Mouse (Mus musculus) urinary bladder, postnatal 25 days (tissue): ENCODE data around the gene Tmem132b.

Experiments used
- DNase-seq: peaks from one replicate; pipeline ENCODE4 v3.0.0; 2022; ENCODE audit warnings: low spot score

Gene Tmem132b

DNA sequence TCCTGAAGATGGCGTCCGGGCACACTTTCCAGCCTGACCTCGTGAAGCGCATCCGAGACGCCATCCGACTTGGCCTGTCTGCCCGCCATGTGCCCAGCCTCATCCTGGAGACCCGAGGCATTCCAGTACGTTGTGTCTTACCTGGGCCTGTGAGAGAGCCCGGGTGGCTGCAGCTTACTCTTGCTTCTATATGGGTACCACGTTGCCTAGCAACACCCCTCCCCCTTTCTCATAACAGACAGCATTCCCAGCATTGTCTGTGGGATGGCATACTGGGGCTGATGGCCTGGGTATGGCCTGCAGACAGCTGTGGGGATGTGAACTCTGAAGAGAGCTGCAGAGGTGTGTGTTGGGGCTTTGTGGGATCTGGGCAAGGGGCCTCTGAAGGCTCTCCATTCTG is 16.6 kb upstream of the Tmem132b start:
- DNase-seq, result no peak

GRCm38 (mm10) chr5:125518640-125519039 is 12.9 kb upstream of the Tmem132b start:
- no peak for DNase-seq

- no peak for DNase-seq
Measured at GRCm38 (mm10) chr5:125520930-125521590, 10.5 kb upstream of the Tmem132b start.

DNA sequence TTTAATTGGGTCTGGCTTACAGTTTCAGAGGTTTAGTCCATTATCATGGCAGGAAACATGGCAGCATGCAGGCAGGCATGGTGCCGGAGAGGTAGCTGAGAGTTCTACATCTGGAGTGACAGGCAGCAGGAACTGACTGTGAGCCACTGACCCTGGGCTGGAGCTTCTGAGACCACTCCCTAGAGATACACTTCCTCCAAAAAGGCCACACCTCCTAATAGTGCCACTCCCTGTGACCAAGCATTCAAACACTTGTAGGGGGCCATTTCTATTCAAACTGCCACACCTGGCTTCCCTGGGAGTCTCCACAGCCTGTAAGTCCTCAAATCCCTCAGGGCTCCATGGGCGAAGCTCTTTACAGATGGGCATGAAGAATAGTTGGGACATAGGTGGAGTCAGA is 8.2 kb upstream of the Tmem132b start:
- no peak for DNase-seq

- no peak for DNase-seq
Measured at GRCm38 (mm10) chr5:125525516-125525915, 6.1 kb upstream of the Tmem132b start.

- DNase-seq, result no peak
Measured at GRCm38 (mm10) chr5:125526464-125526863, 5.1 kb upstream of the Tmem132b start.

DNA sequence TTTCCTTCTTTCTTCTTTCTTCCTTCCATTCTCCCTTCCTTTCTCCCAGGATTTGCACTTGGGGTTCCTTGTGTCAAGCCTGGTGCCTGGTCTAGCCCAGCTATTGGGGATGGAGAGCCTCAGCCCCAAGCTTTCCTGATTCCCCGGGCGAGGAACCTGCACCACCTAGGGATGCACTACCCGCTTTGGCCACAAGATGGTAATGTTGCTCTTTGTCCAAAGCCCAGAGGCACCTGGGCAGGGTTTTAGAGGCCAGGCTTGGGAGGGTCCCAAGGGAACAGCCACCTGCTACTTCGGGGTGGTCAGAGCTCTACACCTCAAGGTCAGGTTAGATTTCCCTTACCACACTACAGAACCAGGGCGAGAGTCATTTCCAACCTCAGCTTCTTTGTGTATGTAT is 2.5 kb upstream of the Tmem132b start:
- peak; percentile 72 for DNase-seq

DNA sequence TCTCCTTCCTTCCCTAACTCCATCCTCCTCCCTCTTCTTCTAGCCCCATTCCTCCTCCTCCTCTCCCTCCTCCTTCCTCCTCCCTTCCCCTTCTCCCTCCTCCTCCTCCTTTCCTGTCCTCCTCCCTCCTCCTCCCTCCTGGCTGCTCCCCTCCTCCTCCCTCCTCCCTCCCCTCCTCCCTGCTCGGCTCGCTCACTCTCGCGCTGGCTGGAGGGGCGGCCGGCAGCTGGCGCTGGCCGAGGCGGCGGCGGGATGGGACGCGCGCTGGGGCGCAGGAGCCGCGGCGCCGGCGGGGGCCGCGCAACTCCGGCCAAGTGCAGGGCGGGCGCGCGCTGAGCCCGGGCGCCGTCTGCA is 594 bp downstream of the Tmem132b start:
- DNase-seq, result no peak

- DNase-seq, result no peak
Measured at GRCm38 (mm10) chr5:125532545-125533224, 1.1 kb downstream of the Tmem132b start.

DNA sequence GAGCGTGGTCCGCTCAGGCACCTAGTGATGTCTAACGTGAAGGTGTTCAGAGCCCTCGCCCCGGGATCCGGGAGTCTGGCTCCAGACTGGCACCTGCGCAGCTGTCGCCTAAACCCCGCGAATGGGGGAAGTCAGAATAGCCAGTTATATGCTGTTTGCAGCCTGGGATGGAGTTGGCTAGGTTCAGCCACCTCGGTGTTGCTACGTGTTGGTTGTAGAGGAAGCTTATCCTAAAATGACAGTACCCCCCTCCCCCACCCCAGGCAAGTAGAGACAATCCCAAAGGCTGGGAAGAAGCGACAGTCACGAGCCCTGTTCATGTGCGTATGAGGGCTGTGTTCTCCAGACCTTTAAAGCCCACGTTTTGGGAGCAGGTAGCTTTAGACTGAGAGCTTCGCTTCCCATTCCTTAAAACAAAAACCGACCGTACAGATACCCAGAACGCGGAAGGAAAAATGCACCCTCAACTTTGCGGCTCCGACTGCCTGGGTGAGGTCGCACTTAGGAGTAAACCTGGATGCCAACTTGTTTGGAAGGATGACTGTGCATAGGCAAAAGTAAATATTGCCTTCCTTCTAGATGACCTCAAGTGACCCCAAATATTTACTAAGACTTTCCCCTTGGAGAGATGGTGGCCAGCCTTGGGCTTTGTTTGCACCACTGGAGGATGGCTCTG is 1.8 kb downstream of the Tmem132b start:
- no peak for DNase-seq

DNA sequence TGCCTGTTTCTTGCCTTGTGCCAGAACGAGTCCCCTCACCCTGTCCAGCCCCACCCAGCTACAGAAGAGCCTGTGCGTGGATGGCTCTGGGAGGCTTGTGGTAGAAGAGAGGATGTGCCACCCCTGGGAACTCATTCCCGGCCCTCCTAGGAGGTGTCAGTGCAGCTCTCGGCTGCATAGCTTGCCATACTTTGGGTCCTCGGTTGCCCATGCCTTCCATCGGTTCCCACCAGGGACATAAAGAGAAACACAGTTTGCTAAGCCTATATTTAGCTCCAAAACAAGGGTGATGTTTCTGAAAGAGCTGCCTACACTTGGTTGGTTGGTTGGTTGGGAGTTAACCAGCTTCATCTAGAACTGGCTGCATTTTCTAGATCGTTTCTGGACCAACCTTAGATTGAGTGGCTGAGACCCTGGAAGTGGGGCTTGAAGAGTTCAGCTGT is 2.6 kb downstream of the Tmem132b start:
- no peak for DNase-seq

GRCm38 (mm10) chr5:125534611-125535324 is 3.2 kb downstream of the Tmem132b start:
- DNase-seq, result no peak

GRCm38 (mm10) chr5:125545090-125545489 is 13.5 kb downstream of the Tmem132b start:
- no peak for DNase-seq

- no peak for DNase-seq
Measured at GRCm38 (mm10) chr5:125546293-125546692, 14.7 kb downstream of the Tmem132b start.

DNA sequence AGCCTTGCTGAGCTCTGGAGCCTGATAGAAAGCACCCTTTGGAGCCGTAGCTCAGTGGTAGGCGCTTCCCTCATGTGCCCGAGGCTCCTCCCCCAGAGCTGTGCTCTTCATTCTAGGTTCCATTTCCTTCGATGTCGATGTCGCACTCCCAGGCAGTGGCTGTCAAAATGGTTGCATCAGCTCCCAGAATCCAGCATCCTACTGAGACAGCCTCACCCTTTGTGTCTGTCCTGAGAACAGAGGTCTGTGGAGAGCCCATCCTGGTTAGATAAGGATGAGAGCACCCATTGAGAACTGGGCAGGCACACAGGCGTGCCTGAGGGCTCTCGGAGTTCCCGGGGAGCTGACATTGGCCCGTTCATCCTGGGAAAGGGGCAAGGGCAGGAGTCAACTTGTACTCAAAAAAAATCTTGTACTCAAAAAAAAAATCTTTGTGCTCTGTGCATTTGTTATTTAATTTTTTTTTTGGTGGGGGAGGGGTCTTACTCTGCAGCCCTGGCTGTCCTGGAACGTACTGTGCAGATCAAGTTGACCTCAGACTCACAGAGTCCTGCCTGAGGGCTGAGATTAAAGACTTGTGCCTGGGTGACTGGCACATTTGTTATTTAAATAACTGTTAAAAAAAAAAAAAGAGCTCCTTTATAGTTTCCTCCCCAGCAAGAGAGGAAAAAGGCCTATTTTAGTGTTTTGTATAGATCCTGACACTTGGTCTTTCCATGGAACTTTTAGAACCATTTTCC is 18.3 kb downstream of the Tmem132b start:
- DNase-seq, result no peak

DNA sequence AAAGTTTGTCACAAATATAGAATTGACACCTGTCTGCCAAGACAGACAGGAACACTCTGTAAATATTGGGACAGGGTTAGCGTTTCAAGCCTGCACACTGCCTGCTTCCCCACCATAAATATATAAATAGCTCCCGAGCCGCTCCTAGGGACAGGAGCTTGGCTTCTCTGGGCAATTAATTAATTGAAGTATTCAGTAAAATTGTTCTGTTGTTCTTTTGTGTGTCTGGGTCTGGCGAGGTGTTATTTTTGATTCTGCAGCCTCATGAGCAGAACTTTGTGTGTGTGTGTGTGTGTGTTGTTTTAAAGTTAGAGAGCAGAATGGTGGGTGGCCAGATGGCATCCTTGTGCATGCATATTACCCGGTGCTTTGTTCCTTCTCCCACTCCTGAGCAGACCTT is 24.2 kb downstream of the Tmem132b start:
- DNase-seq, result no peak

- no peak for DNase-seq
Measured at GRCm38 (mm10) chr5:125563492-125563891, 31.9 kb downstream of the Tmem132b start.

GRCm38 (mm10) chr5:125565725-125566124 is 34.2 kb downstream of the Tmem132b start:
- no peak for DNase-seq

DNA sequence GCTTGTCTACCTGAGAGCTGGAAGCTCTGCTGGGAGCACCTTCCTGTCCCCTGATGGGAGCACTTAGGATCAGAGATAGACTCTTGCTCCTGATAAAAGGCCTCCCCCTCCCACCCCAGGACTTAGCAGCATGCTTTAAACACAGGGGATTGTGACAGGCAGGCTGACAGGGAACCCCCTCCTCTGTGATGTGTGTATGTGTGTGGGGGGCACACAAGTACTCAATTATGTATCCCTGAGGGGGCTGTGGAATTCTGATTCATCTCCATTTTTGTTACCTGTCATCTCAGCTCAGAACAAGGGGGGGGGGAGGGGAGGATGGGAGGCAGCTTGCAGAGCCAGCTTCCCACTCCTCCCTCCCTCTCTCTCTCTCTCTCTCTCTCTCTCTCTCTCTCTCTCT is 36.9 kb downstream of the Tmem132b start:
- DNase-seq, result no peak

DNA sequence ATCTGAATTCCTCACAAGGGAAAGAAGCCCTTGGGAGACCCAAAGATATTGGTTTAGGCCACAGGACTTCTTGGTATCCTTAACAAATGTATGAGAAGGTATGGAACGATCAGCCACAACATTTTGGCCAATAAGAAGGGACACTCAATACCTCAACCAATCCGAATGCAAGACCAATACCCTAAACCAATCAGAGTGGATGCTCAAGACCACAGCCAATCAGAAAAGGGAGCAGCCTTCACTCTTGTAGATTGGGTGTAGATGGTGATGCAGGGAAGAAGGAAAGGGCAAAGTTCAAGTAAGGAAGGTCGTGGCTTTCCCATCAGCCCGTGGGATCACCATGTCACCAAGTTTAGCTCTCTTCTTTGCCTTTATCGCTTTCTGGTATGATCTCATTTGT is 40.4 kb downstream of the Tmem132b start:
- no peak for DNase-seq

GRCm38 (mm10) chr5:125574886-125575285 is 43.3 kb downstream of the Tmem132b start:
- no peak for DNase-seq

DNA sequence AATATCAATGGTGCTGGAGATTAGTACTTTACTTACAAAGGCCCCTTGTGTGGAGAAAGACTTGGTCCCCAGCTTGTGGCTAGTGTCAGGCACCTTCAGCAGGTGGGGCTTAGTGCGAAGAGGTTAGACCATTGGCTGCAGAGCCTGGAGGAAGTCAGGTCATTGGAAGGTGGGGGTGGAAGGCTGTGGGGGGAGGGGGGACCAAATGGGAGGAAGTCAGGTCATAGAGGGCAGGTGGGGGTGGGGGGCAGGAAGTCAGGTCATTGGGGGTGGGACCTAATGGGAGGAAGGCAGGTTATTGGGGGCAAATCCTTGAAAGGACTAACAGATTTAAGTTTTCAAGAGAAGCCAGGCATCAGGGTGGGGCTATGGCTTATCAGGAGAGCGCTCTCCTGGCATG is 44.3 kb downstream of the Tmem132b start:
- DNase-seq, result no peak
